Mouse (Mus musculus) thymus, adult 2 months (tissue): ENCODE results near the gene Taf6l. TPM values are rescaled to one million over a fixed set of nuclear protein-coding genes. Genes with fewer than 3 reads are reported as not detected.

ENCODE experiments used
- DNase-seq: peaks from one replicate; pipeline ENCODE4 v3.0.0; 2021
- H3K27ac ChIP-seq: fragments of 200-500 bp; 2 replicates; pipeline ENCODE4 v1.5.1; 2012; ENCODE audit warnings: low read length, control low read depth; ENCODE audit not compliant: control insufficient read depth, insufficient read depth
- H3K27me3 ChIP-seq: fragments of 200-500 bp; 2 replicates; pipeline ENCODE4 v1.6.1; 2012; ENCODE audit warnings: mild to moderate bottlenecking, low read length, moderate library complexity, mixed read lengths; ENCODE audit not compliant: control insufficient read depth, insufficient read depth
- H3K36me3 ChIP-seq: fragments of 200-500 bp; 2 replicates; pipeline ENCODE4 v1.6.1; 2012; ENCODE audit warnings: mild to moderate bottlenecking, low read length, moderate library complexity; ENCODE audit not compliant: control insufficient read depth, insufficient read depth
- H3K4me1 ChIP-seq: fragments of 200-500 bp; replicated peaks from 2 replicates; pipeline ENCODE4 v1.6.1; 2012; ENCODE audit warnings: low read length; ENCODE audit not compliant: control insufficient read depth, insufficient read depth
- H3K4me3 ChIP-seq: fragments of 200-500 bp; 2 replicates; pipeline ENCODE4 v1.5.1; 2012; ENCODE audit warnings: mild to moderate bottlenecking, low read length, control low read depth, moderate library complexity; ENCODE audit not compliant: control insufficient read depth, insufficient read depth
- CTCF ChIP-seq: fragments of 200-500 bp; IDR thresholded peaks from 2 replicates; pipeline ENCODE4 v1.5.1; 2012; ENCODE audit warnings: mild to moderate bottlenecking, control low read depth, low read length, moderate library complexity, borderline replicate concordance; ENCODE audit not compliant: control insufficient read depth, poor library complexity, insufficient read depth; ENCODE audit errors: extremely low read depth
- POLR2A ChIP-seq: fragments of 200-500 bp; IDR thresholded peaks from 2 replicates; pipeline ENCODE4 v1.6.1; 2012; ENCODE audit warnings: mild to moderate bottlenecking, low read length, control low read depth, moderate library complexity; ENCODE audit not compliant: control insufficient read depth, poor library complexity, insufficient read depth; ENCODE audit errors: extremely low read depth
- WGBS: fragments of 180-500 bp; shearing (Covaris S2); methylation state at CpG from one replicate; pipeline ENCODE4 v1.1.7; 2018; 5-methylcytosine and 5-hydroxymethylcytosine counted together
- polyA plus RNA-seq: library from polyadenylated mRNA; depleted of rRNA; stranded (reverse); fragments of >200 nt; gene quantifications from 2 replicates; pipeline ENCODE4 v1.2.3, GENCODE M21; 2012; rRNA removed

Gene Taf6l
- polyA plus RNA-seq, 1 experiment, result 24.9 TPM

- Histone ChIP-seq H3K27ac (no peak overlapping the region), H3K4me1 (peaks cover 3% of the 10 kb centered on the region; the same call in 1 of the 2 replicates), H3K27me3 (no peaks in the 10 kb centered on the region), H3K36me3 (peaks cover 24% of the 10 kb centered on the region), H3K4me3 (no peak overlapping the region)
- WGBS, result 77% methylated on average over 4 of the region's 4 CpGs
- no peak for DNase-seq
- TF ChIP-seq POLR2A (no peak), CTCF (no peak)
Measured at GRCm38 (mm10) chr19:8725081-8725613, 61.1 kb downstream of the Taf6l start.

Other genes starting within 250 kb of the Taf6l start
- 0.10 and 0.38 TPM in 2 replicates for gene Slc22a8, start 195.2 kb downstream of the Taf6l start, polyA plus RNA-seq
- gene Slc22a6, start 168.4 kb downstream of the Taf6l start, polyA plus RNA-seq, result 0.16 TPM in 1 of 2 replicates, not detected in the other
- gene Chrm1, start 122.6 kb downstream of the Taf6l start, polyA plus RNA-seq, result 0.01 and 0.05 TPM in 2 replicates
- gene Slc3a2, start 63.0 kb downstream of the Taf6l start, polyA plus RNA-seq, result 154 and 165 TPM in 2 replicates
- gene Wdr74, start 50.6 kb downstream of the Taf6l start, polyA plus RNA-seq, result 49.2 and 54.7 TPM in 2 replicates
- gene 1700092M07Rik, start 45.7 kb downstream of the Taf6l start, polyA plus RNA-seq, result not detected in 2 replicates
- 128 and 137 TPM in 2 replicates for gene Stx5a, start 45.0 kb downstream of the Taf6l start, polyA plus RNA-seq
- 170 and 191 TPM in 2 replicates for gene Nxf1, start 29.3 kb downstream of the Taf6l start, polyA plus RNA-seq
- 277 and 363 TPM in 2 replicates for gene Tmem223, start 15.4 kb downstream of the Taf6l start, polyA plus RNA-seq
- gene Tmem179b, start 11.9 kb downstream of the Taf6l start, polyA plus RNA-seq, result 168 and 197 TPM in 2 replicates
- gene Polr2g, start 12.2 kb upstream of the Taf6l start, polyA plus RNA-seq, result 77.0 and 77.1 TPM in 2 replicates
- 3.0 and 3.2 TPM in 2 replicates for gene Zbtb3, start 16.1 kb upstream of the Taf6l start, polyA plus RNA-seq
- 36.1 and 37.5 TPM in 2 replicates for gene Ttc9c, start 32.9 kb upstream of the Taf6l start, polyA plus RNA-seq
- 29.3 and 34.3 TPM in 2 replicates for gene Hnrnpul2, start 33.6 kb upstream of the Taf6l start, polyA plus RNA-seq
- 1.5 and 1.6 TPM in 2 replicates for gene AC129217.1, start 43.4 kb upstream of the Taf6l start, polyA plus RNA-seq
- gene Bscl2, start 51.0 kb upstream of the Taf6l start, polyA plus RNA-seq, result 136 and 153 TPM in 2 replicates
- gene Gng3, start 52.8 kb upstream of the Taf6l start, polyA plus RNA-seq, result 0.15 TPM in 1 of 2 replicates, not detected in the other
- gene Lrrn4cl, start 64.4 kb upstream of the Taf6l start, polyA plus RNA-seq, result 1.2 and 1.3 TPM in 2 replicates
- 108 and 119 TPM in 2 replicates for gene Ubxn1, start 85.1 kb upstream of the Taf6l start, polyA plus RNA-seq
- gene Uqcc3, start 94.5 kb upstream of the Taf6l start, polyA plus RNA-seq, result 38.7 and 39.2 TPM in 2 replicates
- gene Lbhd1, start 97.3 kb upstream of the Taf6l start, polyA plus RNA-seq, result 2.4 and 3.0 TPM in 2 replicates
- not detected in 2 replicates for gene Gm49403, start 97.5 kb upstream of the Taf6l start, polyA plus RNA-seq
- 15.3 and 19.1 TPM in 2 replicates for gene 1810009A15Rik, start 102.4 kb upstream of the Taf6l start, polyA plus RNA-seq
- not detected in 2 replicates for gene Gm49416, start 102.5 kb upstream of the Taf6l start, polyA plus RNA-seq
- gene Ints5, start 106.6 kb upstream of the Taf6l start, polyA plus RNA-seq, result 51.9 and 56.0 TPM in 2 replicates
- gene Ganab, start 111.7 kb upstream of the Taf6l start, polyA plus RNA-seq, result 203 and 219 TPM in 2 replicates
- 102 and 106 TPM in 2 replicates for gene B3gat3, start 134.0 kb upstream of the Taf6l start, polyA plus RNA-seq
- 11.9 and 13.5 TPM in 2 replicates for gene Rom1, start 142.9 kb upstream of the Taf6l start, polyA plus RNA-seq
- 72.3 and 73.1 TPM in 2 replicates for gene Eml3, start 143.1 kb upstream of the Taf6l start, polyA plus RNA-seq
- gene Mta2, start 155.5 kb upstream of the Taf6l start, polyA plus RNA-seq, result 79.6 and 92.0 TPM in 2 replicates
- gene Tut1, start 167.4 kb upstream of the Taf6l start, polyA plus RNA-seq, result 39.4 and 42.0 TPM in 2 replicates
- gene Eef1g, start 180.6 kb upstream of the Taf6l start, polyA plus RNA-seq, result 251 and 292 TPM in 2 replicates
- gene Ahnak, start 202.9 kb upstream of the Taf6l start, polyA plus RNA-seq, result 6.0 and 7.9 TPM in 2 replicates